Mouse (Mus musculus) testis, adult 2 months (tissue): ENCODE measurements around the gene Gm17364. TPM values are rescaled to one million over a fixed set of nuclear protein-coding genes. Genes with fewer than 3 reads are reported as not detected.
A peak's percentile ranks its signal among the peaks of the same experiment; 100 is the strongest.

Experiments used
- H3K27ac ChIP-seq: fragments of 200-500 bp; 2 replicates; pipeline ENCODE4 v1.5.1; 2012; ENCODE audit warnings: low read depth, low read length; ENCODE audit not compliant: control insufficient read depth, insufficient read depth
- H3K27me3 ChIP-seq: fragments of 200-500 bp; 2 replicates; pipeline ENCODE4 v1.6.1; 2012; ENCODE audit warnings: mild to moderate bottlenecking, low read length, moderate library complexity; ENCODE audit not compliant: control insufficient read depth, insufficient read depth
- H3K36me3 ChIP-seq: fragments of 200-500 bp; 2 replicates; pipeline ENCODE4 v1.6.1; 2012; ENCODE audit warnings: mild to moderate bottlenecking, low read length; ENCODE audit not compliant: control insufficient read depth, insufficient read depth
- H3K4me1 ChIP-seq: fragments of 200-500 bp; 2 replicates; pipeline ENCODE4 v1.6.1; 2012; ENCODE audit warnings: low read length; ENCODE audit not compliant: control insufficient read depth, insufficient read depth
- H3K4me3 ChIP-seq: fragments of 200-500 bp; 2 replicates; pipeline ENCODE4 v1.5.1; 2012; ENCODE audit warnings: low read depth, mild to moderate bottlenecking, low read length, moderate library complexity, mixed read lengths; ENCODE audit not compliant: control insufficient read depth
- CTCF ChIP-seq: fragments of 200-500 bp; IDR thresholded peaks from 2 replicates; pipeline ENCODE4 v1.5.1; 2012; ENCODE audit warnings: low read depth, mild to moderate bottlenecking, inconsistent platforms, low read length, moderate library complexity; ENCODE audit not compliant: control insufficient read depth, insufficient read depth, insufficient replicate concordance
- POLR2A ChIP-seq: fragments of 200-500 bp; IDR thresholded peaks from 2 replicates; pipeline ENCODE4 v1.6.1; 2012; ENCODE audit warnings: low read depth, mild to moderate bottlenecking, inconsistent platforms, low read length, moderate library complexity; ENCODE audit not compliant: control insufficient read depth
- polyA plus RNA-seq: library from polyadenylated mRNA; depleted of rRNA; stranded (reverse); fragments of >200 nt; gene quantifications from 2 replicates; pipeline ENCODE4 v1.2.3, GENCODE M21; 2012

The Gm17364 gene
- polyA plus RNA-seq, 1 experiment = not detected

DNA sequence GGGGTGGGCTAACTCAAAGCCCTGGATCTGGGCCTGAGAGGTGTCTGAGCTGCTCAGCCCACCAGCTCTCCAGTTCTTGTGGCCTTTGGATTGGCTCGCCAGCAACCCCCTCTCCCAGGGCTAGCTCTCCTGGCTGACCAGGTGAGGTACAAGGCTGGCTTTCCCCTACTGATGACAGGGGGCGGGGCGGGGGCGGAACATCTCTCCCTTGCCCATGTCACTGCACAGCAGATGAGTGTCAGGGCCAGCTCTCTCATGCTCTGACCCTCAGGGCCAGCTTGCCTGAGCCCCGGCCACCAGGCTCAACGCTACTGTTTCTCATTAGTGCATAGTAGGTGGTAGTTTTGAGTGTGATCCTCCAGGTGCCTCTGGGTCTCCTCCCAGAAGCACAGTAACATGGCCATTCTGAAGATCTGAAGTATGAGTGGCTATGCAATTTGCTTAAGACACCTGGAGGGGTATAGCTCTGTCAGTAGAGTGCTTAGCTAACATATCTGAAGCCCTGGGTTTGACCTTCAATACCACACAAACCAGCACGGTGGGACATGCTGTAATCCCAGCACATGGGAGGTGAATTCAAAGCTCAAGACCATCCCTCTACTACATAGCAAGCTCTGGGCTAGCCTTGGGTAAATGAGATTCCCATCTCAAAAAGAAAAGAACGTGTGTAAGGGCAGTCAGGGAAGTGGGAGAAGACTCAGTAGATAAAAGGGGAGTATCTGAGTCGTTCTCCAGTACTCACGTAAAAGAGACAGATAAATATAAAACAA is 35.6 kb downstream of the Gm17364 start:
- TF ChIP-seq POLR2A (no peak), CTCF (no peak)
- no peaks in the 10 kb centered on the region for H3K27me3 ChIP-seq
- H3K4me3 ChIP-seq = no peak overlapping the region
- no peak overlapping the region for H3K27ac ChIP-seq
- no peaks in the 10 kb centered on the region for H3K4me1 ChIP-seq
- H3K36me3 ChIP-seq = no peaks in the 10 kb centered on the region

DNA sequence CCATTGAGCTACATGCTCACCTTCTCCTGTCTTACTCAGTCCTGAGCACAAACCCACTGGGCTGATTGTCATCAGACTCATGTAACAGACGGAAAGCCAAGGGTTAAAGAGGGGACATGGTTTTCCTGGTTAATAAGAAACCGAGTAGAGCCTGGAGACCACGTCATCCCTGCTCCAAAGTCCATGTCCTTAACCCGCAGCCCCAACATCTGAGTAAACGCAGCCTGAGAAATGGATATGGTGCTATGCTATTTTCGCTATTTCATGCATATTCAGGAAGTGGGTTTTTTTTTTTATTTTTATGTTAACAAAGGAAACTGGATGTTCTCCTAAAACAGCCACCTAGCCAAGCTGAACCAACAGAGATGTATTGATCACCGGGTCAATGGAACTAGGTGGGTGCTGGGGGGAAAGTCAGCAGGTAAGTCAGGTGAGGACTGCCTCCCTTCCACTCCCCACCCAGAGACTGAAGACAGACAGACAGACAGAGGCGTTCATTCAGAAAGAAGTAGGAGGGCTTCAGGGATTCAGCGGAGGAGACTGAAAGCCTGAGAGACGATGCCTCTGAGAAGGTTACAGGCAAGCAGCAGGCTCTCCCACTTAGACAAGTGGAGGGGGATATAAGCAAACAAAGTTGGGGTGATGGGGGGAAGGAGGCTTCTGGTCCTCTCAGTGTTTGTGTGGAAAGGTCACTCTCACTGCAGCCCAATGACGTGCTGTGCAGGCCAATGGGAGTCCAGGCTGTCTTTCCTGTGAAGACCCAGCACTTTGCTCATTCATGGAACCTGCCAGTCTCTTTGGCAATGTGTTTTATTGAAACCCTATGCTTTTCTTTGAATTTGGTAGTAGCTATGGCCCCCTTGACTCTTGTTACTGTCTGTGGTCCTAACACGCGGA is 37.7 kb downstream of the Gm17364 start:
- Histone ChIP-seq H3K27me3 (no peaks in the 10 kb centered on the region), H3K36me3 (no peaks in the 10 kb centered on the region), H3K4me1 (peaks cover 2% of the 10 kb centered on the region; the same call in 1 of the 2 replicates), H3K4me3 (no peak overlapping the region), H3K27ac (no peak overlapping the region)
- TF ChIP-seq POLR2A = no peak

GRCm38 (mm10) chr13:41235181-41235580 is 38.6 kb downstream of the Gm17364 start:
- Histone ChIP-seq H3K4me3 (no peak overlapping the region), H3K27me3 (no peaks in the 10 kb centered on the region), H3K27ac (no peak overlapping the region), H3K4me1 (peaks cover 2% of the 10 kb centered on the region; the same call in 1 of the 2 replicates), H3K36me3 (no peaks in the 10 kb centered on the region)
- TF ChIP-seq CTCF (no peak), POLR2A (no peak)

GRCm38 (mm10) chr13:41233241-41233640 is 40.5 kb downstream of the Gm17364 start:
- TF ChIP-seq POLR2A (no peak), CTCF (no peak)
- Histone ChIP-seq H3K27me3 (no peaks in the 10 kb centered on the region), H3K4me1 (peaks cover 2% of the 10 kb centered on the region; the same call in 1 of the 2 replicates), H3K36me3 (no peaks in the 10 kb centered on the region), H3K27ac (no peak overlapping the region), H3K4me3 (no peak overlapping the region)

DNA sequence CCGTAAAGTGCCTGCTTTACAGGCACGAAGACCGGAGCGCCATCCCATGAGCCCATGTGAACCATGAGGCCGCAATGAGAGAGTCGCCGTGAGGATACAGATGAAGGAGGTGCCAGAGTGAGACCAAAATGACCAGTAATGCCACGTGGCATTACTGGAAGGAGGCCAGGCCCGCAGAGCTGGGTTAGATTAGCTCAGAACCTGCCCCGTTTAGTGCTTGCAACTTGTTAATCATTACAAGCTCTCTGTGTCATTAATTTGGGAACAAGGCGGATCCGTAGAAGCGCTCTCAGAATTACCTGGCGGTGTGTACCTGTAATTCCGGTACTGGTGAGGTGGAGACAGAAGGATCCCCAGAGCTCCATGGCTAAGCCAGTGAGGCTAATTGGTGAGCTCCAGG is 41.6 kb downstream of the Gm17364 start:
- Histone ChIP-seq H3K27me3 (no peaks in the 10 kb centered on the region), H3K36me3 (no peaks in the 10 kb centered on the region), H3K4me3 (peak overlapping the region; percentile 17), H3K4me1 (peaks cover 2% of the 10 kb centered on the region; the same call in 1 of the 2 replicates), H3K27ac (no peak overlapping the region)
- TF ChIP-seq CTCF = no peak
- no peak for TF ChIP-seq POLR2A

DNA sequence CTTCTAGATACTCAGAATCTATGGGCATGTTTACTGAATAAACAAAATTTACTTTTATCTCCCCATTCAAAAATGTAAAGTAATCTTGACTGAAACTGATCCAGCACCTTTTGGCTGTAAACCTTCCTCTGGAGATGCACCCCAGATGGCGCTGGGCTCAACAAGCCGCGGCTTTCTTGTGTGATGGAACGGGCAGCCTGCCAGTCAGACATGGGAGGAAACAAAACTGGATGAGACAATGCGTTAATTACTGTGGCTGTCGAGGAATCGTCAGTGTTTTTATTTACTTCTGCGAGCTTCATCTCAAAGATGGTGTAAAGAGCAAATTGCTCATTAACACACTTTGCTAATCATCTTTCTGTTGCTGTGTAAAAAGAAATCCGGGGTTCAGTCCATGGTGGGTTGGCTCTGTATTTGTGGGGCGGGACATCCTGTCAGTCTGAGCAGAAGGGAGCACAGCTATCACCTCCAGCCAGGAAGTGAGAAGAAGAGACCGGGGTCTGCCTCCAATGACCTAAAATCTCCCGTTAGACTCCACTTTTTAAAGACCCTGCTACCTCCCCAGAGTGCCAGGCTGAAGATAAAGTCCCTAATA is 42.3 kb downstream of the Gm17364 start:
- Histone ChIP-seq H3K4me1 (peaks cover 2% of the 10 kb centered on the region; the same call in 1 of the 2 replicates), H3K27ac (no peak overlapping the region), H3K27me3 (no peaks in the 10 kb centered on the region), H3K4me3 (no peak overlapping the region), H3K36me3 (no peaks in the 10 kb centered on the region)
- TF ChIP-seq POLR2A (no peak), CTCF (no peak)

GRCm38 (mm10) chr13:41230256-41230655 is 43.5 kb downstream of the Gm17364 start:
- no peak overlapping the region for H3K27ac ChIP-seq
- H3K36me3 ChIP-seq = no peaks in the 10 kb centered on the region
- TF ChIP-seq CTCF (no peak), POLR2A (no peak)
- H3K27me3 ChIP-seq = no peaks in the 10 kb centered on the region
- H3K4me3 ChIP-seq = no peak overlapping the region
- H3K4me1 ChIP-seq = peaks cover 2% of the 10 kb centered on the region; the same call in 1 of the 2 replicates
